Mouse (Mus musculus) midbrain, postnatal 0 days (tissue): ENCODE data around the gene Map3k14. TPM values are rescaled to one million over a fixed set of nuclear protein-coding genes. Genes with fewer than 3 reads are reported as not detected.
A peak's percentile ranks its signal among the peaks of the same experiment; 100 is the strongest.

Experiments
- ATAC-seq: fragments of 200-750 bp; cut with Nextera tagmentation; 2 replicates; pipeline ENCODE4 v1.8.0; 2017; ENCODE audit warnings: moderate number of reproducible peaks, mild to moderate bottlenecking, moderate TSS enrichment, moderate library complexity; ENCODE audit not compliant: low FRiP score
- DNase-seq: peaks from one replicate; pipeline ENCODE4 v3.0.0-alpha.2; 2015; ENCODE audit warnings: low spot score
- H3K27ac ChIP-seq: fragments of 300-500 bp; sonication (generic); 2 replicates; pipeline ENCODE4 v1.5.1; 2014; ENCODE audit warnings: low read depth, mild to moderate bottlenecking, low read length, mixed read lengths
- H3K27me3 ChIP-seq: fragments of 300-500 bp; sonication (generic); 2 replicates; pipeline ENCODE4 v1.6.1; 2014; ENCODE audit warnings: low read length, control low read depth, mixed read lengths; ENCODE audit not compliant: insufficient read depth
- H3K36me3 ChIP-seq: fragments of 300-500 bp; sonication (generic); 2 replicates; pipeline ENCODE4 v1.6.1; 2014; ENCODE audit warnings: low read length, control low read depth, mixed read lengths; ENCODE audit not compliant: insufficient read depth
- H3K4me1 ChIP-seq: fragments of 300-500 bp; sonication (generic); 2 replicates; pipeline ENCODE4 v1.6.1; 2014; ENCODE audit warnings: mild to moderate bottlenecking, control low read depth, antibody characterized with exemption, low read length, mixed read lengths; ENCODE audit not compliant: insufficient read depth
- H3K4me2 ChIP-seq: fragments of 300-500 bp; sonication (generic); 2 replicates; pipeline ENCODE4 v1.6.1; 2014; ENCODE audit warnings: low read depth, mild to moderate bottlenecking, low read length, mixed read lengths; ENCODE audit not compliant: poor library complexity, severe bottlenecking
- H3K4me3 ChIP-seq: fragments of 300-500 bp; sonication (generic); 2 replicates; pipeline ENCODE4 v1.5.1; 2014; ENCODE audit warnings: low read depth, mild to moderate bottlenecking, low read length, moderate library complexity
- H3K9ac ChIP-seq: fragments of 300-500 bp; sonication (generic); replicated peaks from 2 replicates; pipeline ENCODE4 v1.6.1; 2014; ENCODE audit warnings: mild to moderate bottlenecking, low read length, moderate library complexity, mixed read lengths; ENCODE audit not compliant: poor library complexity, severe bottlenecking
- H3K9me3 ChIP-seq: fragments of 300-500 bp; sonication (generic); 2 replicates; pipeline ENCODE4 v1.6.1; 2016; ENCODE audit warnings: low read length, control low read depth
- CTCF ChIP-seq: IDR thresholded peaks from 2 replicates; pipeline ENCODE4 v1.5.1; 2016; ENCODE audit warnings: antibody characterized with exemption, mild to moderate bottlenecking
- WGBS: fragments of 180-500 bp; shearing (Covaris S2); extraction: QIAGEN DNeasy Blood & Tissue Kit; methylation state at CpG from one replicate; pipeline ENCODE4 v1.1.7; 2014; 5-methylcytosine and 5-hydroxymethylcytosine counted together
- polyA plus RNA-seq: library from polyadenylated mRNA; unstranded; fragments of >200 nt; fragmentation: Nextera tagmentation; extraction: Ambion mirVana; gene quantifications from 2 replicates; pipeline ENCODE4 v1.2.1, GENCODE M21; 2015
- total RNA-seq: library from RNA; depleted of rRNA; stranded (reverse); fragments of >200 nt; gene quantifications from 2 replicates; pipeline ENCODE4 v1.2.3, GENCODE M21; 2014

Gene Map3k14
- total and polyA plus RNA-seq, 2 experiments from 2014 or later: 1.7 to 6.1 TPM

DNA sequence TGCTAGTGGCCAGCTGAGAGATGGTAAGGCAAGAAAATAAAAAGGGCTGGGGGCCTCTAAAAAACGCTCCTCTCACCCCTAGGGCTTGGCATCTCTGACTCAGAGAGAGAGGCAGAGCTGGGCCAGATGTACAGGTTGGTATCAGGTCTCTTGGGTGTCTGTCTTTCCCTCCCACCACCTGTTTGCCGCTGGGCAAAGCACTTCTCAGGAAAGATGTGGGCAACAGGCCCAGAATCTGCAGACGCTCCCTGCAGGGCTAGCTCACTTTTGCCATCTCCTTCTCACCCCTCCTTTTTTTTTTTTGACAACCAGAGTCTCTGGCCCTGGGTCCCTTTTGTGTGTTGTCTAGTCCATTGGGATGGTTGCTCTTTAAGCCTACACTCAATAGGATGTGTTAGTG lies 1.6 kb upstream of the Map3k14 start:
- no peak for ATAC-seq
- peaks cover 16% of the 10 kb centered on the region; the same call in 1 of the 2 replicates for H3K4me1 ChIP-seq
- H3K36me3 ChIP-seq: no peaks in the 10 kb centered on the region
- no peak for TF ChIP-seq CTCF
- H3K9ac ChIP-seq: no peak overlapping the region
- no peaks in the 10 kb centered on the region for H3K9me3 ChIP-seq
- H3K27me3 ChIP-seq: no peaks in the 10 kb centered on the region
- H3K4me3 ChIP-seq: no peak overlapping the region
- no peak for DNase-seq
- no peak overlapping the region for H3K4me2 ChIP-seq
- 0 out of 2 replicates have a peak overlapping the region, but pooled peaks have one; percentile 85 for H3K27ac ChIP-seq
- 84% methylated on average over 3 of the region's 3 CpGs for WGBS

DNA sequence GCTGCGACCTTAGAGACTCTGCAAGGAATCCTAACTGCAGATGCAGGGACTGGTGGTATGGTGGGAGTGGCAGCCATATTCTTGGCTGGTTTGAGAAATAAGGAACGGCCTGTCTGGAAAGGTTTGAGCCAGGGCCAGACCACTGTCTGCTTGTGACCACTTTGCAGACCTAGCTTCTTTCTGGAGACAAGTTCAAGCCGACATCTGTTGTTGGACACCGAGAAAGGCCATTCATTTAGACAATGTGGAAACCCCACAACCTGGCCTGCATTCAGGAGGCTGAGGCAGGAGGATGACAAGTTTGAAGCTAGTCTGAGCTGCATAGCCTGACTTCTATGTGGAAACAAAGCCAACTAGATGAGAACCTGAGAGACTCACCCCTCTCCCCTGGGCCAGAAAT lies 1.1 kb upstream of the Map3k14 start:
- Histone ChIP-seq H3K4me2 (peak overlapping the region; percentile 77; the same call in 1 of the 2 replicates), H3K4me1 (peaks cover 16% of the 10 kb centered on the region; the same call in 1 of the 2 replicates), H3K36me3 (no peaks in the 10 kb centered on the region), H3K9me3 (no peaks in the 10 kb centered on the region), H3K4me3 (no peak overlapping the region), H3K9ac (no peak overlapping the region), H3K27me3 (no peaks in the 10 kb centered on the region), H3K27ac (peak overlapping the region; percentile 85; the same call in 1 of the 2 replicates)
- ATAC-seq: no peak
- WGBS: 81% methylated on average over 4 of the region's 4 CpGs
- no peak for DNase-seq
- no peak for TF ChIP-seq CTCF

GRCm38 (mm10) chr11:103266729-103267345 lies 435 bp downstream of the Map3k14 start:
- Histone ChIP-seq H3K4me2 (peak overlapping the region; percentile 77), H3K36me3 (no peaks in the 10 kb centered on the region), H3K4me3 (peak overlapping the region; percentile 66), H3K9ac (peak overlapping the region; percentile 73), H3K9me3 (no peaks in the 10 kb centered on the region), H3K27me3 (no peaks in the 10 kb centered on the region), H3K4me1 (peaks cover 21% of the 10 kb centered on the region; the same call in 1 of the 2 replicates), H3K27ac (peak overlapping the region; percentile 85)
- no peak for TF ChIP-seq CTCF
- DNase-seq (no peak), ATAC-seq (peak; percentile 75)
- under 1% methylated on average over 42 of the region's 42 CpGs for WGBS

GRCm38 (mm10) chr11:103265856-103266255 lies 1.4 kb downstream of the Map3k14 start:
- ATAC-seq: no peak
- no peak overlapping the region for H3K4me3 ChIP-seq
- 52% methylated on average over 2 of the region's 2 CpGs for WGBS

DNA sequence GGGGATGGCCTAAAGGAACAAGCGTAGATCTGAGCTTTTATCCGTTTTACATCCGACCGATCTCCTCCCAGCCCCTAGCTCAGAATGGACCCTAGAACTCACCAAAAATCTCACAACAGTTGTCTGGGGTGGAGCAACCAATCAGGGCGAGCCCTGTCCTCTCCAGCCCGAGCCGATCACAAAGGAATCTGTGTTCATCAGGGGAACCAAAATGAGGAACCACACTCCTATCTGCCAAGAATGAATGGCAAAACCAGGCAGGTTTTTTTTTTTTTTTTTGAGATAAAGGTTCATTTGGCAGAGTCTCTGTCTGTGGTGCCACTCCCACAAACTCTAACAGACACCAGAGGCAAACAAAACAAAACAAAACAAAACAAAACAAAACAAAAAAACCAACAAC lies 2.1 kb downstream of the Map3k14 start:
- Histone ChIP-seq H3K9me3 (no peaks in the 10 kb centered on the region), H3K4me2 (0 out of 2 replicates have a peak overlapping the region, but pooled peaks have one; percentile 24), H3K36me3 (no peaks in the 10 kb centered on the region), H3K27ac (no peak overlapping the region), H3K9ac (no peak overlapping the region), H3K4me3 (no peak overlapping the region), H3K4me1 (peaks cover 21% of the 10 kb centered on the region; the same call in 1 of the 2 replicates), H3K27me3 (no peaks in the 10 kb centered on the region)
- no peak for ATAC-seq
- TF ChIP-seq CTCF: no peak
- WGBS: 27% methylated on average over 7 of the region's 7 CpGs
- no peak for DNase-seq

More at GRCm38 (mm10) chr11:103265856-103266255, 1.4 kb downstream of the Map3k14 start:
- peak overlapping the region; percentile 77; the same call in 1 of the 2 replicates for H3K4me2 ChIP-seq
- no peak for DNase-seq
- no peak for TF ChIP-seq CTCF
- no peaks in the 10 kb centered on the region for H3K27me3 ChIP-seq
- H3K9me3 ChIP-seq: no peaks in the 10 kb centered on the region
- H3K9ac ChIP-seq: no peak overlapping the region
- no peak overlapping the region for H3K27ac ChIP-seq
- no peaks in the 10 kb centered on the region for H3K36me3 ChIP-seq
- peaks cover 21% of the 10 kb centered on the region; the same call in 1 of the 2 replicates for H3K4me1 ChIP-seq

DNA sequence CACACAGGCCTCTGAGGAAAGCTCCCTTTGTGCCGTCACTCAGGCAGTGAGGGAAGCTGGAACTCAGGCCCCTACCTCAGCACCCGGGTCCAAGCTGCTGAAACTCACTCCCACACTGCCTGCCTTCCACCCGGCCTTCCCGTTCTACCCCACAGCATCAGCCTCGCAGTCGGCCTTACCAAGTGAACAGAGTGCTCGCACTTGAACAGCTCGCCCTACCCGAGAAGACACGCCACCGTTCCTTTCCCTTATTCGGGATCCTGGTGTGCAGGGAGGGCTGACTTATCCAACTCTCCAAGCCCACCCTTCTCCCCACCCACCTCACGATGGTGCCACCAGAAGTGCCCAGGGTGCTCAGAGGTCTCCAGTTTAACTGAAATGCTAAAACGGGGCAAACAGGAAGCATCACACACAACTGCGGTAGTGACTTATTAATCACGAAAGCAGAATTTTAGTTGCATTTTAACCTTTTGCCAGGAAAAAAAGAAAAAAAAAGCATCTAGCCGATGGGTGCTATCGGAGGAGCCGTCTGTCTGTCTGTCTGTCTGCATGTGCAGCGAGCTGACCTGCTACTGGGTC lies 2.8 kb downstream of the Map3k14 start:
- WGBS: 52% methylated on average over 20 of the region's 20 CpGs
- no peak for TF ChIP-seq CTCF
- no peak for DNase-seq
- Histone ChIP-seq H3K27ac (no peak overlapping the region), H3K4me2 (peak overlapping the region; percentile 24), H3K36me3 (no peaks in the 10 kb centered on the region), H3K9me3 (no peaks in the 10 kb centered on the region), H3K4me1 (peaks cover 21% of the 10 kb centered on the region; the same call in 1 of the 2 replicates), H3K27me3 (no peaks in the 10 kb centered on the region), H3K4me3 (no peak overlapping the region), H3K9ac (0 out of 2 replicates have a peak overlapping the region, but pooled peaks have one; percentile 5)
- ATAC-seq: no peak
